Mouse (Mus musculus): ENCODE measurements at regions not wholly inside any gene's neighbourhood (a gene's known extent, or its start where the extent isn't known, plus 50 kb on each side); places are given as distances from the start of the nearest gene placed in this dataset.

DNA sequence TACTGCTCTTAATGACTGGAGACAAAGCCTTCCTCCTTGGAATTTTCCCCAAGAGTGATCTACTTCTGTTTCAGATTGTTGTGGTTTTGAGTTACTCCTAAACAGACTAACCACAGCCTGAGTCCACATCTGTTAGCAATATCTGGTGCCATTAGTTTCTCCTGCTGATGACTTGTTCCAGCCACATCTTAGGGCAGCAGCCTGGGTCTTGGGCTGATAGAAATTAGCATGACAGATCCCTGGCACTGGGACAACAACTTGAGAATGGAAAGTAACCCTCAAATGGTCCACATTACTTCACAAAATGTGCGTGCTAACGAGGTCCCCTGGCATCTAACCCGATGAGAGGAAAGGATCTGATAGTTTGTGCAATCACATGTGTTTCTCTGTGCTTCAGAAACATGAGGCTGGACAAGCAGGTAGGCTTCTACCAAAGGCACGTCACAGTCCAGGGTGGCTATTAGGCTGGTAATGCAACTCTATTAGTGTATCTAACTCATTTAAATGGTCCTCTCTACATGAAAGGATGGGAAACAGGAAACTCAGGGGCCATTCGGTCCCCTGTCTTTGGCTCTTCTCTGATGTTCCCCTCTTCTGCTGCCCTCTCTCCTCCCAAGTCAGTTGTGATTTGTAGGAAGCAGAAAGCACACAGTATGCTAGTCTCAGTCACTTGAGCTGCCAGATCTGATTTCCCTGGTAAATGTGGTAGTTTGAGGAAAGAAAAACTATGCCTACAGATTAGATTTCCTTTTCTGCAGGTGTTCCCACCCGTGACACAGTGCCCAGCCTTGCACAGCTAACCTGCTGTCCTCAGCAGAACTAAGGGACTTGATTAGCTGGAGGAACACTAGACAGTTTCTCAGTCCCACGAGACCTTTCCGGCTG, 2866.9 kb upstream of the 5930422O12Rik start:
- TF ChIP-seq EP300 (IDR thresholded peaks at IDR 0.05; ENCODE audit: low read depth), result no peak
- no peak for TF ChIP-seq CTCF (IDR thresholded peaks at IDR 0.05; ENCODE audit: low read depth)
